Mouse (Mus musculus) spleen, adult 2 months (tissue): ENCODE measurements around the gene Pamr1. TPM values are rescaled to one million over a fixed set of nuclear protein-coding genes. Genes with fewer than 3 reads are reported as not detected.

Source experiments
- DNase-seq, 2 experiments: peaks; one replicate each; pipeline versions ENCODE4 v3.0.0 to v3.0.0-alpha.2; 2012 to 2021; ENCODE audit warnings: low spot score in 2 of 2, low read depth in 1 of 2
- H3K27ac ChIP-seq: fragments of 200-500 bp; 2 replicates; pipeline ENCODE4 v1.5.1; 2012; ENCODE audit warnings: low read length, inconsistent platforms; ENCODE audit not compliant: insufficient read depth
- H3K27me3 ChIP-seq: fragments of 200-500 bp; 2 replicates; pipeline ENCODE4 v1.6.1; 2012; ENCODE audit warnings: mild to moderate bottlenecking, moderate library complexity, low read length, inconsistent platforms; ENCODE audit not compliant: control insufficient read depth, insufficient read depth
- H3K36me3 ChIP-seq: fragments of 200-500 bp; 2 replicates; pipeline ENCODE4 v1.6.1; 2012; ENCODE audit warnings: mild to moderate bottlenecking, low read length, inconsistent platforms; ENCODE audit not compliant: control insufficient read depth, insufficient read depth
- H3K4me1 ChIP-seq: fragments of 200-500 bp; 2 replicates; pipeline ENCODE4 v1.6.1; 2011; ENCODE audit warnings: inconsistent platforms; ENCODE audit not compliant: control insufficient read depth, insufficient read depth, insufficient read length
- H3K4me3 ChIP-seq: fragments of 200-500 bp; 2 replicates; pipeline ENCODE4 v1.5.1; 2011; ENCODE audit warnings: mild to moderate bottlenecking, inconsistent platforms; ENCODE audit not compliant: insufficient read depth, insufficient read length; ENCODE audit errors: extremely low read depth
- CTCF ChIP-seq: fragments of 200-500 bp; IDR thresholded peaks from 2 replicates; pipeline ENCODE4 v1.5.1; 2011; ENCODE audit warnings: mild to moderate bottlenecking, inconsistent platforms; ENCODE audit not compliant: insufficient read depth, insufficient read length, insufficient replicate concordance; ENCODE audit errors: extremely low read depth
- POLR2A ChIP-seq: fragments of 200-500 bp; IDR thresholded peaks from 2 replicates; pipeline ENCODE4 v1.6.1; 2011; ENCODE audit warnings: low read depth, low read length, inconsistent platforms
- WGBS: fragments of 180-500 bp; shearing (Covaris S2); methylation state at CpG from one replicate; pipeline ENCODE4 v1.1.7; 2018; 5-methylcytosine and 5-hydroxymethylcytosine counted together
- polyA plus RNA-seq: library from polyadenylated mRNA; depleted of rRNA; stranded (reverse); fragments of >200 nt; gene quantifications from 2 replicates; pipeline ENCODE4 v1.2.3, GENCODE M21; 2012

Gene Pamr1
- polyA plus RNA-seq, 1 experiment = 0.48 TPM

DNA sequence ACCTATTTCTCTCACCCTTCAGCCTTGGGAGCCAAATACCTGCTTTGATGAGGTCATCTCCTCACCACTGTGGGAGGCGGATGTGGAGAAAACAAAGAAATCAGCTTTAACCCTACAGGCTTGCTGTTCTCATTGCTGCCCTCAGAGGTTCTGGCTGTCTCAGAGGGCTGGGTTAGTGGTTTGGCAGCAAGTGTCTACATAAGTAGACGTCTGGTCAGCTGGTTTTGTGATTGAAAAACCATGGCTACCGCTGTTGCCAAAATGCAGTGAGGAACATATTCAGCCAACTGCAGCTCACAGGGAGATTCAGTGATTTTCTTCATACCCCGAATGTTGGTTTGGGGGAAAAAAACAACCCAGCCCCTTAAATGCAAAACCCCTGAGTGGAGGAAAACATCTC is 7.3 kb downstream of the Pamr1 start:
- WGBS = 66% methylated on average over 4 of the region's 4 CpGs

DNA sequence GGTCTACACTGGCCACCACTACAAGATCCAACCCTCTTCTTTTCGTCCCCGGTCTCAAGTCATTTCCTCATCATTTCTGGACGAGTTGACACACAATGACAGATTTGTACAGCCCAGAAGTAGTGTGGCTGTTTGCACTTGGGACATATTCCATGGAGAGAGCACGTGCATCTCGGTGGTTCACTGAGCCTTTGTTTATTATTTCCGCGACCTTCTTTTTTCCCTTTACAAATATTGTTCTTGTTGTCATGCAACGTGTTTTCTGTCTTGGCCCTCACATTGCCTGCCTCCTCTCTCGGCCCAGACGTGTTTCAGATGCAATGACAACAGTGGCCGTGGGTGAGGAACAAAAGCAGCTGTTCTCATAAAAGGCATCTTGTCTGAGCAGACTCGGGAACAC is 9.2 kb downstream of the Pamr1 start:
- no peak for DNase-seq
- Histone ChIP-seq H3K4me1 (no peaks in the 10 kb centered on the region), H3K27me3 (no peaks in the 10 kb centered on the region), H3K4me3 (no peak overlapping the region), H3K27ac (no peak overlapping the region), H3K36me3 (no peaks in the 10 kb centered on the region)
- no peak for TF ChIP-seq POLR2A
- TF ChIP-seq CTCF = no peak
- 88% methylated on average over 12 of the region's 12 CpGs for WGBS

More for the DNA sequence above, 7.3 kb downstream of the Pamr1 start:
- no peak for DNase-seq
- Histone ChIP-seq H3K4me1 (no peaks in the 10 kb centered on the region), H3K4me3 (no peak overlapping the region), H3K27me3 (no peaks in the 10 kb centered on the region), H3K36me3 (no peaks in the 10 kb centered on the region), H3K27ac (no peak overlapping the region)
- TF ChIP-seq POLR2A = no peak
- TF ChIP-seq CTCF = no peak

DNA sequence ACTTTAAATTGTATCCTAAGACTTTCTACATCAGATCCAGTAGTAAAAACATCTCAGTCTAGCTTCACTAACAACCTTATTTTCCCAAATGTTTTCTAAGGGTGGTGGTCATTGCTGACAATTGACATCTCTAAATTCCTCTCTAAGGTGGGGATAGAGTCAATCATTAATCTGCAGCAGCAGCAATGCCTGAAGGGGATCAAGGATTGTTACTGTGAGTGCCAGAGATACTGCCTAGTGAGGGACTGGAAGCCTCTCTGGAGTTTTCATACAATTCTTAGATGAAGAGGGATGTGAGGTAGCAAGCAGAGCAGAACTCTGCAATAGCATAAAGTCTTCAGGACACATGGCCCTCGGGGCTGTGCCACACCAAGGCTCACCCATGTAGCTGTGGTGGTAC is 14.0 kb downstream of the Pamr1 start:
- Histone ChIP-seq H3K27ac (no peak overlapping the region), H3K4me3 (no peak overlapping the region), H3K27me3 (no peaks in the 10 kb centered on the region), H3K4me1 (no peaks in the 10 kb centered on the region), H3K36me3 (no peaks in the 10 kb centered on the region)
- DNase-seq = no peak
- no peak for TF ChIP-seq POLR2A
- no peak for TF ChIP-seq CTCF
- 55% methylated on average over 1 of the region's 1 CpGs for WGBS

DNA sequence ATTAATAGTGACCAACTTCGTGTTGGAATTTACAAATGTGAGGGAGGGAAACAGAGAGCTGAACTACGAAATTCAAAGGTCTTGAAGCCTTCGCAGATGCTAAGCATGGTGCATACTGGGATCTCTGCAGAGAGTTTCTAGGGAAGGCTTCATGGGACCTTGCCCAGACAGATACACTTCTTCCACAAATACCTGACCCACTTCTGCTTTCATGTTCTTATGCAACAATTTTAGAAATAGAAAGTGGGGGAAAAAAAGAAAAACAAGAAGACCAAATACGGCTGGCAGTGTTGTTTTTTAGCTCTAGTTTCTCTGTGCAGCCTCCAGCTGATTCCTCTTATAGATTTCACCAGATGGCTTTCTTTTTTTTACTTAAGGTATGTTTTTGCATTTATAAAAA is 29.4 kb downstream of the Pamr1 start:
- H3K4me1 ChIP-seq = no peaks in the 10 kb centered on the region
- DNase-seq = no peak
- no peaks in the 10 kb centered on the region for H3K36me3 ChIP-seq
- no peak overlapping the region for H3K4me3 ChIP-seq
- H3K27me3 ChIP-seq = no peaks in the 10 kb centered on the region
- TF ChIP-seq POLR2A = no peak
- no peak for TF ChIP-seq CTCF
- WGBS = 53% methylated on average over 4 of the region's 4 CpGs
- H3K27ac ChIP-seq = no peak overlapping the region

DNA sequence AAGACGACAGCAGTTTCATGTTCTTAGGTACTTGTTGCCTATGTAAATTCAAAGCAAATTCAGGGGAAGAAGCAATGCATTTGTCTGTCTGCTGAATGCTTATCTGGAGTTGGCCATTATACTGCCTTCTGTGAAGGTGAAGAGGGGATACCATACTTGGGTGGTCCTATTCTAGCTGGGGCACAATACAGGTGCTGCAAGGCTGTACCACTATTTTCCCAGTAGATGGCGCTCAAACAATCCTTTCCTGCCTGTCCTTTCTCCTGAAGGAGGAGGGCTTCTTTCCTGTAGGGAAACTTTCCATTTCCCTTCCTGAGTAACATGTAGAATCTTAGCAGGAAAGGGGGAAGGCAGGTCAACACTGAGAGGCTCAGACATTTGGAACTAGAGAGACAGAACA is 40.2 kb downstream of the Pamr1 start:
- no peak for DNase-seq
- no peaks in the 10 kb centered on the region for H3K27me3 ChIP-seq
- no peaks in the 10 kb centered on the region for H3K36me3 ChIP-seq
- no peaks in the 10 kb centered on the region for H3K4me1 ChIP-seq
- 46% methylated on average over 2 of the region's 2 CpGs for WGBS
- H3K4me3 ChIP-seq = no peak overlapping the region
- TF ChIP-seq CTCF (peak; percentile 39; the same call in 1 of the 2 replicates), POLR2A (no peak)
- H3K27ac ChIP-seq = no peak overlapping the region

DNA sequence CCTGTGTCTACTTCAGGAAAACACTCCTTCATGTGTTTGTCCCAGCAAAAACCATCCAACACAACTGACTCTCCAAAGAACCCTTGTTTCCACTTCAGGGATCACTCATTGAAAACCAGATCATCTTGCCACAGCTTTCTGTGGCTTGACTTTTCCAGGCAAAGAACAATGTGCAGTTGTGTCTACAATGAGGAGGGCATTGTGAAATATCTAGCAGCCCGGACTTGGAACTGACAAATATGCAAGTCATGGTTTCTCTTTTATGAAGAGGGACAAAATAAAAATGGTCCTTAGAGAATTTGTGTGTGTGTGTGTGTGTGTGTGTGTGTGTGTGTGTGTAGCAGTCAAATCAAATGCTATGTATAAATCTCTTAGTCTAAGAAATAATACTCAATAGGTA is 44.7 kb downstream of the Pamr1 start:
- no peak for DNase-seq
- H3K27ac ChIP-seq = no peak overlapping the region
- H3K4me3 ChIP-seq = no peak overlapping the region
- no peaks in the 10 kb centered on the region for H3K27me3 ChIP-seq
- TF ChIP-seq POLR2A (no peak), CTCF (no peak)
- WGBS = 36% methylated on average over 1 of the region's 1 CpGs
- no peaks in the 10 kb centered on the region for H3K4me1 ChIP-seq
- no peaks in the 10 kb centered on the region for H3K36me3 ChIP-seq

DNA sequence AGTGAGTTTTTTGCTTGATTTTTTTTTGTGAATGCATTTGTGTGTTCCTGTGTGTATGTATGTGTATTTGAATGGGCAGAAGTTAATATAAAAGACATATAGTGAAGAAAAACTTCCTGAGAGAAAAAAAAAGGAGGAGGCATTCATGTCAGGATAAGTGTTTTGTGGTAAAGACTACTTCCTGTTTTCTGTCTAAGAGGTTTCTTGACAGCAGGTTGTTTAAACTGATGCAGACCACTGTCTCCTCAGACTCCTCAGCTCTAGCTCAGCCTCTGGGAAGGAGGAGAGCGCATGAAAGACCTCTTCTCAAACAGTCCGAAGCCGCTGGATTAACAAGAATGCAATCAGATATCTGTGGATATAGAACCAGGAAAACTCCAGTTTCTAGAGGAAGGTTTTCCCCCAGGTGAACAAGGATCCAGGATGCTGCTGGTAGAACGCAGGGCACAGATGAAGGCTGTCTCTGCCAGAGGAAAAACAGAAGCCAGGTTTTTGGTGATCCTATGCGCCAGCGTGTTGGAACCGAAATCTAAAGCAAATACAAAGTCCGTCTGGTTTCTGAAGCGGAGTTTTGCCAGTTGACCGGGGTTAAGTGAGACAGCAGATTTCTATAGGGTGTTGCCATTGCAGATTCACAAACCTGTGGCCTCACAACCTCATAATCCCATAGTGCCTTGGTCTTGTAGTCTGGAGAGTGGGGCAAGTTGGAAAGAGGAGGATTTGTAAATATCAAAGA is 45.8 kb downstream of the Pamr1 start:
- DNase-seq = no peak
- WGBS = 86% methylated on average over 10 of the region's 10 CpGs
- H3K4me3 ChIP-seq = no peak overlapping the region
- H3K4me1 ChIP-seq = no peaks in the 10 kb centered on the region
- H3K36me3 ChIP-seq = no peaks in the 10 kb centered on the region
- no peak overlapping the region for H3K27ac ChIP-seq
- TF ChIP-seq POLR2A = no peak
- no peak for TF ChIP-seq CTCF
- no peaks in the 10 kb centered on the region for H3K27me3 ChIP-seq
